Mouse (Mus musculus): ENCODE data around the gene Mecr. TPM values are rescaled to one million over a fixed set of nuclear protein-coding genes. Genes with fewer than 3 reads are reported as not detected.

The Mecr gene
- polyA plus RNA-seq, 1 experiment from 2014 or later: 44.6 TPM

GRCm38 (mm10) chr4:131874169-131874536 lies 30.9 kb downstream of the Mecr start:
- under 1% methylated on average over 20 of the region's 20 CpGs for WGBS
- no peak for ATAC-seq (ENCODE audit: insufficient number of reproducible peaks, low FRiP score, low TSS enrichment, low read depth)

GRCm38 (mm10) chr4:131874567-131874966 lies 31.3 kb downstream of the Mecr start:
- WGBS: 2% methylated on average over 11 of the region's 11 CpGs
- H3K4me3 ChIP-seq: peak overlapping the region; percentile 98
- no peaks in the 10 kb centered on the region; the same call in 1 of the 2 replicates for H3K36me3 ChIP-seq
- H3K9me3 ChIP-seq: no peaks in the 10 kb centered on the region
- H3K9ac ChIP-seq: peak overlapping the region; percentile 100
- ATAC-seq (ENCODE audit: insufficient number of reproducible peaks, low FRiP score, low TSS enrichment, low read depth): no peak
- peak overlapping the region; percentile 72 for H3K4me2 ChIP-seq
- H3K27me3 ChIP-seq: no peaks in the 10 kb centered on the region
- peaks cover 34% of the 10 kb centered on the region for H3K4me1 ChIP-seq
- peak overlapping the region; percentile 99 for H3K27ac ChIP-seq

More at GRCm38 (mm10) chr4:131874169-131874536, 30.9 kb downstream of the Mecr start:
- H3K4me3 ChIP-seq: peak overlapping the region; percentile 98
- H3K4me1 ChIP-seq: peaks cover 34% of the 10 kb centered on the region
- peak overlapping the region; percentile 100 for H3K9ac ChIP-seq
- H3K27me3 ChIP-seq: no peaks in the 10 kb centered on the region
- H3K4me2 ChIP-seq: peak overlapping the region; percentile 72
- no peaks in the 10 kb centered on the region; the same call in 1 of the 2 replicates for H3K36me3 ChIP-seq
- H3K27ac ChIP-seq: peak overlapping the region; percentile 99
- H3K9me3 ChIP-seq: no peaks in the 10 kb centered on the region

DNA sequence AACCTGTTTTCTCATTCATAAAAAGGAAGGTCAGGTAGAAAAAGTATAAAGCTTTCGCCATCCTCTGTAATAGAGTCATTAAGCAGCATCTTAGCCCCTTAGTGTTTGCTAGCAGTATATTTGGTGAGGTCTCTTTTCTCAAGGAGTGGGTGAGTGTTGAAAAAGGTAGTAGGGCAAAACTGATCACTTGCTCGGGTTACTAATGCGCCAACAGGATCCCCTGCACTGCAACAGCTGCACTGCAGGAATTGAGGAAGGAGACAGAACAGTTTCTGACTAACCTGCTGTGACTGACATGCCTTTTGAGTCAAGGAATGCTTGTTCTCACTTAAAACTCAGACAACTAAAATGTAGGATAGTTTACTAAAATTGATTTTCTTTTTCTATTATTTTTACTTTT lies 32.0 kb downstream of the Mecr start:
- Histone ChIP-seq H3K4me2 (peak overlapping the region; percentile 72), H3K9ac (peak overlapping the region; percentile 100; the same call in 1 of the 2 replicates), H3K36me3 (no peaks in the 10 kb centered on the region; the same call in 1 of the 2 replicates), H3K9me3 (no peaks in the 10 kb centered on the region), H3K27me3 (no peaks in the 10 kb centered on the region), H3K4me3 (peak overlapping the region; percentile 98), H3K4me1 (peaks cover 34% of the 10 kb centered on the region), H3K27ac (no peak overlapping the region)
- WGBS: 30% methylated on average over 3 of the region's 3 CpGs
- ATAC-seq (ENCODE audit: insufficient number of reproducible peaks, low FRiP score, low TSS enrichment, low read depth): no peak

GRCm38 (mm10) chr4:131876836-131877235 lies 33.6 kb downstream of the Mecr start:
- H3K4me2 ChIP-seq: no peak overlapping the region

DNA sequence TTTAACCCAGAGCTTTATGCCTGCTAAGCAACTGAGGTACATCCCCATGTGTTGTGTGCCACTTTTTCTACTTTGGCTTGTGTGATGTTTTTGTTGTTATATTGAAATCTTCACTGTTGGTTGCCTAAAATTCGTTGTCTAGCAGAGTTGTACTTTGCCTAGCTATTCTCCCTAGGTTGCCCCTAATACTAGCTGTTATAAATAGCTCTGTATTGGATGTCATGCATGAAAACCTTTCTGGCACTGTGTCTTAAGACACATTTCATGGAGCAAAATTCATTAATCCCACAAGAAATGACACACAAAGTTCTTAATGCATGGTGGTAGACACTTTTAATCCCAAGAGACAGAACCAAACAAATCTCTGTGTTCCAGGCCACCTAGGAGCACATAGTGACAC lies 36.4 kb downstream of the Mecr start:
- 78% methylated on average over 1 of the region's 1 CpGs for WGBS
- H3K4me1 ChIP-seq: peaks cover 38% of the 10 kb centered on the region
- H3K36me3 ChIP-seq: peaks cover 2% of the 10 kb centered on the region; the same call in 1 of the 2 replicates
- H3K4me2 ChIP-seq: no peak overlapping the region
- H3K27ac ChIP-seq: no peak overlapping the region
- H3K4me3 ChIP-seq: no peak overlapping the region
- no peaks in the 10 kb centered on the region for H3K27me3 ChIP-seq
- H3K9ac ChIP-seq: no peak overlapping the region
- no peaks in the 10 kb centered on the region for H3K9me3 ChIP-seq
- ATAC-seq (ENCODE audit: insufficient number of reproducible peaks, low FRiP score, low TSS enrichment, low read depth): no peak

More at GRCm38 (mm10) chr4:131876836-131877235, 33.6 kb downstream of the Mecr start:
- peaks cover 39% of the 10 kb centered on the region for H3K4me1 ChIP-seq
- H3K36me3 ChIP-seq: no peaks in the 10 kb centered on the region
- no peak overlapping the region for H3K27ac ChIP-seq
- 55% methylated on average over 2 of the region's 2 CpGs for WGBS
- ATAC-seq (ENCODE audit: insufficient number of reproducible peaks, low FRiP score, low TSS enrichment, low read depth): no peak
- H3K27me3 ChIP-seq: no peaks in the 10 kb centered on the region
- H3K9me3 ChIP-seq: no peaks in the 10 kb centered on the region
- H3K9ac ChIP-seq: no peak overlapping the region
- H3K4me3 ChIP-seq: no peak overlapping the region

- Histone ChIP-seq H3K36me3 (peaks cover 18% of the 10 kb centered on the region), H3K4me3 (no peak overlapping the region), H3K27me3 (no peaks in the 10 kb centered on the region), H3K4me1 (peaks cover 29% of the 10 kb centered on the region), H3K9ac (no peak overlapping the region), H3K27ac (no peak overlapping the region), H3K4me2 (no peak overlapping the region), H3K9me3 (no peaks in the 10 kb centered on the region)
- ATAC-seq (ENCODE audit: insufficient number of reproducible peaks, low FRiP score, low TSS enrichment, low read depth): no peak
- 75% methylated on average over 7 of the region's 7 CpGs for WGBS
These were observed 38.0 kb downstream of the Mecr start for GRCm38 (mm10) chr4:131881306-131881705.

DNA sequence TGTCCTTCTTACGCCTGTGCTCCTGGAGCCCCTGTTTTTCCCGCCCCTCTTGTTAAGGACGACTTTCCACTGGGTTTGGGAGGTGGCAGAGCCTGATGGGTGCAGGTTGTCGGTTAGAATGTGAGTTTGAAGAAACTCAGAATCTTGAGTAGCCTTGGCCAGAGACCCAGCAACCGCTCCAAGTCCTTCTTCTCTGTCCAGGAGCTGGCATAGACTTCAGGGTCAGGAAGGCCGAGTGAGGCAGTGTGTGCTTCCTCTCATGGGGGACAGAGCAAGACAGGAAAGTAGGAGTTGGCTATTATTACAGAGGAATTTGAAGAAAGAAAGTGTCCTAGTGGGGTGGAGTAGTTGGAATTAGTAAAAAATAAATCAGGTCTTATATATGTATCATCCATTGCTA lies 40.3 kb downstream of the Mecr start:
- H3K4me2 ChIP-seq: no peak overlapping the region
- H3K9me3 ChIP-seq: no peaks in the 10 kb centered on the region
- H3K27ac ChIP-seq: no peak overlapping the region; the same call in 1 of the 2 replicates
- H3K36me3 ChIP-seq: peaks cover 33% of the 10 kb centered on the region
- H3K9ac ChIP-seq: no peak overlapping the region
- peaks cover 13% of the 10 kb centered on the region for H3K4me1 ChIP-seq
- ATAC-seq (ENCODE audit: insufficient number of reproducible peaks, low FRiP score, low TSS enrichment, low read depth): no peak
- 61% methylated on average over 6 of the region's 6 CpGs for WGBS
- no peak overlapping the region for H3K4me3 ChIP-seq
- no peaks in the 10 kb centered on the region for H3K27me3 ChIP-seq

- no peak for ATAC-seq (ENCODE audit: insufficient number of reproducible peaks, low FRiP score, low TSS enrichment, low read depth)
- Histone ChIP-seq H3K9ac (no peak overlapping the region), H3K4me3 (no peak overlapping the region), H3K4me2 (no peak overlapping the region), H3K36me3 (peaks cover 36% of the 10 kb centered on the region), H3K4me1 (peaks cover 19% of the 10 kb centered on the region; the same call in 1 of the 2 replicates), H3K27me3 (no peaks in the 10 kb centered on the region), H3K27ac (no peak overlapping the region), H3K9me3 (no peaks in the 10 kb centered on the region)
- 70% methylated on average over 6 of the region's 6 CpGs for WGBS
These were observed 42.1 kb downstream of the Mecr start for GRCm38 (mm10) chr4:131885376-131885775.

DNA sequence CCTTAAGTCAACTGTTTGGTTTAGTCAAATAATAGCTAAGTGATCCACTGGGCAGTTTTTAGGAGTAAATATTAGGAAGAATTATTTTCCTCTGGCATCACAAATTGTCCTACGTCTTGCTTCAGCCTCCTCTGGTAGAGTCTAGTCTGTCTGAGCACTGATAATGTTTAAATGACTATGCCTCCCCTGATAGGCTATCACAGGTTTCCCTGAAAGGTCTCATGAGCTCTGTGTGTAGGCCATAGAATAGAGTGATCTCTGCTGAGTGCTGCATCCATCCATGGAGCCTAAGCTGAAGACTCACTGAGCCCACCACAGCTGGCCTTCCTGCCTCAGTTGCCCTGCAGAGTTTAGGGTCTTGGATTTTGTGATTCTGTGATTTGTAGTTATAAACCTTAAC lies 45.3 kb downstream of the Mecr start:
- Histone ChIP-seq H3K27ac (no peak overlapping the region), H3K4me1 (peaks cover 11% of the 10 kb centered on the region; the same call in 1 of the 2 replicates), H3K27me3 (no peaks in the 10 kb centered on the region), H3K36me3 (peaks cover 58% of the 10 kb centered on the region), H3K4me2 (no peak overlapping the region), H3K4me3 (no peak overlapping the region), H3K9me3 (no peaks in the 10 kb centered on the region), H3K9ac (no peak overlapping the region)
- ATAC-seq (ENCODE audit: insufficient number of reproducible peaks, low FRiP score, low TSS enrichment, low read depth): no peak
- WGBS: 78% methylated on average over 1 of the region's 1 CpGs

DNA sequence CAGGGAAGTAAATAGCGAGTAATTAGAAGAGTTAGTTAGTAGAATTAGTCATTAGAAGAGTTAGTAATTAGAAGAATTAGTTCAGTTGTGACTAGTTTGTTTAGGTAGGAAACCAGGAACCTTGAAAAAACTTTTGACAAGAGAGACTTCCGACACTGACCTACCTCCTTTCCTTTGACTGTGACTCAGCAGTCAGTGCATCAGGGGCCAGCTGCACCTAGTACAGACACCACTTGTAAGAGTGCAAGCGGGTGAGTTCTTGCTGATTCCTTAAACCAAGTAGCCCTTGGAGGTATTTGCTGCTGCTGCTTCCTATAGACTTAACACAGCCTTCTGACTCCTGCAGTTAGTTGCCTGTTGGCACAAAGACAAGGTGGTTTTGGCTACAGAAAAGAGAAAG lies 47.4 kb downstream of the Mecr start:
- H3K36me3 ChIP-seq: peaks cover 62% of the 10 kb centered on the region
- no peak for ATAC-seq (ENCODE audit: insufficient number of reproducible peaks, low FRiP score, low TSS enrichment, low read depth)
- WGBS: 78% methylated on average over 3 of the region's 3 CpGs

GRCm38 (mm10) chr4:131897109-131897508 lies 53.8 kb downstream of the Mecr start:
- Histone ChIP-seq H3K27me3 (no peaks in the 10 kb centered on the region), H3K4me1 (no peaks in the 10 kb centered on the region), H3K36me3 (peaks cover 82% of the 10 kb centered on the region), H3K27ac (no peak overlapping the region), H3K9me3 (no peaks in the 10 kb centered on the region), H3K4me2 (no peak overlapping the region), H3K9ac (no peak overlapping the region), H3K4me3 (no peak overlapping the region)
- no peak for ATAC-seq (ENCODE audit: insufficient number of reproducible peaks, low FRiP score, low TSS enrichment, low read depth)
- WGBS: 89% methylated on average over 5 of the region's 5 CpGs

More for the DNA sequence above, 47.4 kb downstream of the Mecr start:
- H3K4me3 ChIP-seq: no peak overlapping the region
- H3K4me2 ChIP-seq: no peak overlapping the region
- H3K9me3 ChIP-seq: no peaks in the 10 kb centered on the region
- H3K9ac ChIP-seq: no peak overlapping the region
- peaks cover 6% of the 10 kb centered on the region; the same call in 1 of the 2 replicates for H3K4me1 ChIP-seq
- no peaks in the 10 kb centered on the region for H3K27me3 ChIP-seq
- no peak overlapping the region for H3K27ac ChIP-seq

DNA sequence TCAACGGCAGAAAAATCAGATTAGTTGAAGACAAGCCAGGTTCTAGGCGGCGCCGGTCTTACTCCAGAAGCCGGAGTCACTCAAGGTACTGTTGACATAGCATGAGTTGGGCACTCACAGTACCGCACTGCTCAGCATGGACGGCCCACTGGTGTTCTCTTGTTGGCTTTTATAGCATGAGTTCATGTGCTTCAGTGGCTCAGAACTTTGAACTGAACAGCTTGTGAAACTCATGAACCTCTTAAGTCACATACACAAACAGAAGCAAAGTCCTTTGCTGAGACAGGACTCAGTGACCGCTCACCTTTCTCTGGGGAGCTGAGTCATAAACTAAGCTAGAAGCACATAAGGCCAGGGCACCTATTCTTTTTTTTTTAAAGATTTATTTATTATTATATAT lies 54.5 kb downstream of the Mecr start:
- no peak overlapping the region for H3K4me3 ChIP-seq
- H3K9me3 ChIP-seq: no peaks in the 10 kb centered on the region
- no peak overlapping the region for H3K9ac ChIP-seq
- no peak for ATAC-seq (ENCODE audit: insufficient number of reproducible peaks, low FRiP score, low TSS enrichment, low read depth)
- H3K27ac ChIP-seq: no peak overlapping the region
- 95% methylated on average over 8 of the region's 8 CpGs for WGBS
- no peaks in the 10 kb centered on the region for H3K27me3 ChIP-seq
- no peak overlapping the region for H3K4me2 ChIP-seq
- peaks cover 80% of the 10 kb centered on the region for H3K36me3 ChIP-seq
- no peaks in the 10 kb centered on the region for H3K4me1 ChIP-seq
